Mouse (Mus musculus): Measurements from ENCODE around the gene Reck. TPM values are rescaled to one million over a fixed set of nuclear protein-coding genes. Genes with fewer than 3 reads are reported as not detected.

Gene Reck
- polyA plus RNA-seq, 1 experiment from 2014 or later, result 12.8 TPM

DNA sequence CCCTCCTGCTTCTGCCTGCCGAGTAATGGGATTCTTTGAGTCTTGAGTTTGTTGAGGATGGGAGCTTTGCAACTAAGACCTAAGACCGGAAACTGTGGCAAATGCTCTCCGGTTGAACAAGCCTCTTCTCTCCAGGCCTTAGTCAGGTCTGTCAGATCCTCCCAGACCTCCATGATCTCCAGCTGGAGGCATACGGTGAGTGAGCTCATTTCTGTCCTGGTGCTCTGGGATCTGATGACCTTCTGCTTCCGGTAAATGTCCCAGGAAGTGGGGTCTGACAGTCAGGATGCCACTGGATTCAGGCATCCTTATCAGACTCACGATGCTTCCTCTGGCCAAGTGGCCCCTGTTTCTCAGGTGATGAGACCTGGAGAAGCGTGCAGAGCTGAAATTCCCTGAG is 105.9 kb downstream of the Reck start:
- WGBS, result 86% methylated on average over 7 of the region's 7 CpGs
- H3K4me1 ChIP-seq (ENCODE audit: control insufficient read depth, insufficient read depth, low read length), result peaks cover 8% of the 10 kb centered on the region
- no peaks in the 10 kb centered on the region for H3K36me3 ChIP-seq (ENCODE audit: control insufficient read depth, insufficient read depth, low read length)
- H3K9ac ChIP-seq (ENCODE audit: low read depth, low read length), result no peak overlapping the region
- H3K27me3 ChIP-seq (replicated peaks; ENCODE audit: control insufficient read depth, insufficient read depth, low read length), result no peaks in the 10 kb centered on the region
- no peak for ATAC-seq
- H3K27ac ChIP-seq (ENCODE audit: low read length), result no peak overlapping the region
- H3K4me3 ChIP-seq (ENCODE audit: low read length), result no peak overlapping the region
- no peaks in the 10 kb centered on the region for H3K9me3 ChIP-seq (ENCODE audit: control insufficient read depth, low read length)
- no peak overlapping the region for H3K4me2 ChIP-seq (ENCODE audit: low read depth, low read length)

- peak overlapping the region; percentile 36 for H3K4me3 ChIP-seq (ENCODE audit: low read length)
- H3K9me3 ChIP-seq (ENCODE audit: control insufficient read depth, low read length), result no peaks in the 10 kb centered on the region
- peak; percentile 94 for ATAC-seq
- H3K9ac ChIP-seq (ENCODE audit: low read depth, low read length), result peak overlapping the region; percentile 50
- H3K27me3 ChIP-seq (replicated peaks; ENCODE audit: control insufficient read depth, insufficient read depth, low read length), result no peaks in the 10 kb centered on the region
- H3K27ac ChIP-seq (ENCODE audit: low read length), result no peak overlapping the region
- H3K36me3 ChIP-seq (ENCODE audit: control insufficient read depth, insufficient read depth, low read length), result no peaks in the 10 kb centered on the region
- peaks cover 8% of the 10 kb centered on the region for H3K4me1 ChIP-seq (ENCODE audit: control insufficient read depth, insufficient read depth, low read length)
- 1% methylated on average over 24 of the region's 24 CpGs for WGBS
- H3K4me2 ChIP-seq (ENCODE audit: low read depth, low read length), result peak overlapping the region; percentile 68
Observed at GRCm38 (mm10) chr4:43982053-43982732, 106.9 kb downstream of the Reck start.

GRCm38 (mm10) chr4:43983181-43983580 is 107.9 kb downstream of the Reck start, which contains the start of gene Ccin:
Gene Ccin, plus strand, starts transcription at chr4:43983483.
- no peaks in the 10 kb centered on the region for H3K9me3 ChIP-seq (ENCODE audit: control insufficient read depth, low read length)
- H3K27ac ChIP-seq (ENCODE audit: low read length), result no peak within 1 kb of the TSS
- no peaks in the 10 kb centered on the region for H3K36me3 ChIP-seq (ENCODE audit: control insufficient read depth, insufficient read depth, low read length)
- H3K4me1 ChIP-seq (ENCODE audit: control insufficient read depth, insufficient read depth, low read length), result peaks cover 8% of the 10 kb centered on the region
- no peak for ATAC-seq
- peak within 1 kb of the TSS; percentile 50 for H3K9ac ChIP-seq (ENCODE audit: low read depth, low read length)
- 81% methylated on average over 11 of the region's 11 CpGs for WGBS
- no peaks in the 10 kb centered on the region for H3K27me3 ChIP-seq (replicated peaks; ENCODE audit: control insufficient read depth, insufficient read depth, low read length)
- peak within 1 kb of the TSS; percentile 68 for H3K4me2 ChIP-seq (ENCODE audit: low read depth, low read length)
- H3K4me3 ChIP-seq (ENCODE audit: low read length), result peak within 1 kb of the TSS; percentile 36

DNA sequence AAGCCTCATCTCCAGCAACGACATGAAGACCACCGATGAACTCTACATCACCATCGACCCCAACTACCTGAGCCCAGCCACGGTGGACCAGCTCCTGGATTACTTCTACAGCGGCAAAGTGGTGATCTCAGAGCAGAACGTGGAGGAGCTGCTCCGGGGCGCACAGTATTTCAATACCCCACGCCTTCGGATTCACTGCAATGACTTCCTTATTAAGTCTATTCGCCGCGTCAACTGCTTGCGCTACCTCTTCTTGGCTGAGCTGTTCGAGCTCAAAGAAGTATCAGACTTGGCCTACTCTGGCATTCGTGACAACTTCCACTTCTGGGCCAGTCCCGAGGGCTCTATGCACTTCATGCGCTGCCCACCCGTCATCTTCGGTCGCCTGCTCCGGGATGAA is 108.4 kb downstream of the Reck start:
- Histone ChIP-seq H3K27ac (ENCODE audit: low read length) (no peak overlapping the region), H3K9me3 (ENCODE audit: control insufficient read depth, low read length) (no peaks in the 10 kb centered on the region), H3K4me3 (ENCODE audit: low read length) (no peak overlapping the region), H3K9ac (ENCODE audit: low read depth, low read length) (no peak overlapping the region), H3K4me2 (ENCODE audit: low read depth, low read length) (no peak overlapping the region), H3K4me1 (ENCODE audit: control insufficient read depth, insufficient read depth, low read length) (peaks cover 4% of the 10 kb centered on the region; the same call in 1 of the 2 replicates), H3K27me3 (replicated peaks; ENCODE audit: control insufficient read depth, insufficient read depth, low read length) (no peaks in the 10 kb centered on the region), H3K36me3 (ENCODE audit: control insufficient read depth, insufficient read depth, low read length) (no peaks in the 10 kb centered on the region)
- WGBS, result 92% methylated on average over 22 of the region's 22 CpGs
- ATAC-seq, result no peak

DNA sequence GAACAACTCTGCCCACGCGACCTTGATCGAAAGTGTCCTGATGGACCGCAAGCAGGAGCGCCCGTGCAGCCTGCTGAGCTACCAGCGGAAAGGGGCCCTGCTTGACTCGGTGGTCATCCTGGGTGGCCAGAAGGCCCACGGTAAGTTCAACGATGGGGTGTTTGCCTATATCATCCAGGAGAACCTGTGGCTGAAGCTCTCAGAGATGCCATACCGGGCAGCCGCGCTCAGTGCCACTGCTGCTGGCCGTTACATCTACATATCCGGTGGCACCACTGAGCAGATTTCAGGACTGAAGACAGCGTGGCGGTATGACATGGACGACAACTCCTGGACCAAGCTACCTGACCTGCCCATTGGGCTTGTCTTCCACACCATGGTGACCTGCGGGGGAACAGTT is 109.0 kb downstream of the Reck start:
- no peak for ATAC-seq
- no peak overlapping the region for H3K4me2 ChIP-seq (ENCODE audit: low read depth, low read length)
- no peaks in the 10 kb centered on the region for H3K36me3 ChIP-seq (ENCODE audit: control insufficient read depth, insufficient read depth, low read length)
- H3K27me3 ChIP-seq (replicated peaks; ENCODE audit: control insufficient read depth, insufficient read depth, low read length), result no peaks in the 10 kb centered on the region
- WGBS, result 91% methylated on average over 19 of the region's 19 CpGs
- H3K9me3 ChIP-seq (ENCODE audit: control insufficient read depth, low read length), result no peaks in the 10 kb centered on the region
- H3K4me1 ChIP-seq (ENCODE audit: control insufficient read depth, insufficient read depth, low read length), result no peaks in the 10 kb centered on the region
- H3K4me3 ChIP-seq (ENCODE audit: low read length), result no peak overlapping the region
- no peak overlapping the region for H3K27ac ChIP-seq (ENCODE audit: low read length)
- no peak overlapping the region for H3K9ac ChIP-seq (ENCODE audit: low read depth, low read length)

- no peaks in the 10 kb centered on the region for H3K4me1 ChIP-seq (ENCODE audit: control insufficient read depth, insufficient read depth, low read length)
- H3K4me2 ChIP-seq (ENCODE audit: low read depth, low read length), result no peak overlapping the region
- H3K27me3 ChIP-seq (replicated peaks; ENCODE audit: control insufficient read depth, insufficient read depth, low read length), result no peaks in the 10 kb centered on the region
- H3K9ac ChIP-seq (ENCODE audit: low read depth, low read length), result no peak overlapping the region
- H3K27ac ChIP-seq (ENCODE audit: low read length), result no peak overlapping the region
- 86% methylated on average over 3 of the region's 3 CpGs for WGBS
- no peaks in the 10 kb centered on the region for H3K36me3 ChIP-seq (ENCODE audit: control insufficient read depth, insufficient read depth, low read length)
- no peak for ATAC-seq
- no peak overlapping the region for H3K4me3 ChIP-seq (ENCODE audit: low read length)
- H3K9me3 ChIP-seq (ENCODE audit: control insufficient read depth, low read length), result no peaks in the 10 kb centered on the region
Observed at GRCm38 (mm10) chr4:43988976-43989375, 113.6 kb downstream of the Reck start.

DNA sequence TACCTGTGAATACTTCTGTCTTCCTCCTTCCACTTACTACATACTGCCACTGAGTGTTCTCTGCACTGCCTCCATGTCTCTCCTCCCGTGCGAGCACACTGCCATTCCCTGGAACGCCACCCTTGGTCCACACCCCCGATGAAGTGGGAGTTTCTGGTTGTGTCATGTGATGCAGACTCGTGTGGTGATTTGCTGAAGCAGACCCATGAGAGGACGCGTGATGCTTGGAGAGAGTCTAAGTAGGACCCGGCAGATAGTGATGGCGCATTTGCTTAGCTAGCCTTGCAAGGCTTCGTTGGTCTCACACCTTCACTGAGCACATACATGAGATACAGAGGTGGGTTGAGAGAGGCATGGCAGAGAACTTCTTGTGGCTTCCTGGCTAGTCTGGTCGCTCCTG is 117.7 kb downstream of the Reck start:
- Histone ChIP-seq H3K27me3 (replicated peaks; ENCODE audit: control insufficient read depth, insufficient read depth, low read length) (no peaks in the 10 kb centered on the region), H3K36me3 (ENCODE audit: control insufficient read depth, insufficient read depth, low read length) (no peaks in the 10 kb centered on the region), H3K27ac (ENCODE audit: low read length) (no peak overlapping the region), H3K4me3 (ENCODE audit: low read length) (no peak overlapping the region), H3K9me3 (ENCODE audit: control insufficient read depth, low read length) (no peaks in the 10 kb centered on the region), H3K9ac (ENCODE audit: low read depth, low read length) (no peak overlapping the region), H3K4me2 (ENCODE audit: low read depth, low read length) (no peak overlapping the region), H3K4me1 (ENCODE audit: control insufficient read depth, insufficient read depth, low read length) (no peaks in the 10 kb centered on the region)
- 94% methylated on average over 11 of the region's 11 CpGs for WGBS
- no peak for ATAC-seq

- 52% methylated on average over 2 of the region's 2 CpGs for WGBS
- ATAC-seq, result no peak
- no peaks in the 10 kb centered on the region for H3K4me1 ChIP-seq (ENCODE audit: control insufficient read depth, insufficient read depth, low read length)
- H3K36me3 ChIP-seq (ENCODE audit: control insufficient read depth, insufficient read depth, low read length), result no peaks in the 10 kb centered on the region
- H3K4me2 ChIP-seq (ENCODE audit: low read depth, low read length), result no peak overlapping the region
- H3K4me3 ChIP-seq (ENCODE audit: low read length), result no peak overlapping the region
- H3K27ac ChIP-seq (ENCODE audit: low read length), result no peak overlapping the region
- no peaks in the 10 kb centered on the region for H3K27me3 ChIP-seq (replicated peaks; ENCODE audit: control insufficient read depth, insufficient read depth, low read length)
- no peak overlapping the region for H3K9ac ChIP-seq (ENCODE audit: low read depth, low read length)
- H3K9me3 ChIP-seq (ENCODE audit: control insufficient read depth, low read length), result no peaks in the 10 kb centered on the region
Observed at GRCm38 (mm10) chr4:43994342-43994741, 119.0 kb downstream of the Reck start.
